Mouse (Mus musculus): Measurements from ENCODE around the gene Actr1b. TPM values are rescaled to one million over a fixed set of nuclear protein-coding genes. Genes with fewer than 3 reads are reported as not detected.

Actr1b gene
- total RNA-seq (2014; fragmentation: Nextera tagmentation) (45.8 and 49.2 TPM in 2 replicates), total RNA-seq (2017) (49.1 and 51.1 TPM in 2 replicates)

- ATAC-seq (replicated peaks; ENCODE audit: low FRiP score, low TSS enrichment, poor library complexity, severe bottlenecking): no peak
Observed at GRCm38 (mm10) chr1:36714311-36714710, at the start of gene Actr1b. Actr1b (minus strand) TSS chr1:36714422.

DNA sequence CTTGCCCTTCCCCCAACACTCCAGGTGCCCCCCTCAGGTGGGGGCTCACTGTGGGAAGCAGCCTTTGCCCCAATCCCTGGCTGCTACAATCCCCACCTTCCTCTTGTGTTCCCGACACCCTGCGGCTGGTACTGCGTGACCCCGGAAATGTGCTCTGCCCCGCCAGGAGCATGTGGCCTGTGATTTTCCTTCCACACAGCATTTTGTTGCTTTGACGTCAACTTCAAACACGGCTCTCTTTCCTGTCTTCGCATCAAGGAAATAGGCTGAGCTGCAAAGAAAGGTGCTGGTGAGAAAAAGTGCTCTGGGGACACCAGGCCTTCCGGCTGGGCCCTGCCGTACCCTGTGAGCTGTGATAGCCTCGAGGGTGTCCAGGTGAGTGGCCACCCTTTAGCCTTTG, 47.3 kb upstream of the Actr1b start, which contains the start of gene Zap70:
Gene Zap70 (plus strand): TSS at position 231 of the 400 bp plus-strand sequence.
- ATAC-seq (replicated peaks; ENCODE audit: low FRiP score, low TSS enrichment, poor library complexity, severe bottlenecking): no peak

GRCm38 (mm10) chr1:36761061-36761460, 46.8 kb upstream of the Actr1b start:
- no peak for ATAC-seq (replicated peaks; ENCODE audit: low FRiP score, low TSS enrichment, poor library complexity, severe bottlenecking)

- ATAC-seq (replicated peaks; ENCODE audit: low FRiP score, low TSS enrichment, poor library complexity, severe bottlenecking): no peak
Observed at GRCm38 (mm10) chr1:36760401-36760800, 46.2 kb upstream of the Actr1b start.

GRCm38 (mm10) chr1:36759076-36759475, 44.9 kb upstream of the Actr1b start:
- ATAC-seq (replicated peaks; ENCODE audit: low FRiP score, low TSS enrichment, poor library complexity, severe bottlenecking): no peak

- ATAC-seq (replicated peaks; ENCODE audit: low FRiP score, low TSS enrichment, poor library complexity, severe bottlenecking): no peak
Observed at GRCm38 (mm10) chr1:36758553-36758952, 44.3 kb upstream of the Actr1b start.

DNA sequence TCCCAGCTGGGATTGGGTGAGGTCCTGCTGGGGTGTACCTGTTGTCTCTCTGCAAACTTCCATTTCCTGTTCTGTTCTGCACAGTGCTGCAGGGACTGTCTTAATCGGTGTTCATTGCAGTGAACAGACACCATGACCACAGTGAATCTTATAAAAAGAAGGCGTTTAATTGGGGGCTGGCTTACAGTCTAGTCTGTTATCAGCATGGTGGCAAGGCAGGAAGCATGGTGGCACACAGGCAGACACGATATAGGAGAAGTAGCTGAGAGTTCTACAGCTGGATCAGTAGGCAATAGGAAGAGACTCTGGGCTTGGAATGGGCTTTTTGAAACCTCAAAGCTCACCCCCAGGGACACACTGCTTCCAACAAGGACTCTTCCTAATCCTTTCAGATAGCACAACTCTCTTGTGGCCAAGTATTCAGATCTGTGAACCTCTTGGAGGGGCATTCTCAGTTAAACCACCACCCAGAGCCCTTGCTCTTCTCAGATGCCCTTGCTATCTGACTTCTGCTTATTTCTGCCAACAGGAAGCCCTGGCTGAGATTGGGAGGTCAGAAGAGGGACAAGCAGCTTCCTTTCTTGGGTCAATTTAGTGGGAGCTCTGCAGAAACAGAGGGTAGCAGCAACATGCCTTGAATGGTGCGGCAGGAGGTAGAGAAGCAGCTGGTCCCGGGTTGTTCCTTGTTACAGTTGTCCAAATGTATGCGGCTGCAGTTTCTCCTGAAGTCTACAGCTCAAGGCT, 39.9 kb upstream of the Actr1b start:
- peak; percentile 83 for ATAC-seq (replicated peaks; ENCODE audit: low FRiP score, low TSS enrichment, poor library complexity, severe bottlenecking)

- ATAC-seq (replicated peaks; ENCODE audit: low FRiP score, low TSS enrichment, poor library complexity, severe bottlenecking): peak; percentile 68; the same call in 1 of the 2 replicates
Observed at GRCm38 (mm10) chr1:36746452-36746851, 32.2 kb upstream of the Actr1b start.

DNA sequence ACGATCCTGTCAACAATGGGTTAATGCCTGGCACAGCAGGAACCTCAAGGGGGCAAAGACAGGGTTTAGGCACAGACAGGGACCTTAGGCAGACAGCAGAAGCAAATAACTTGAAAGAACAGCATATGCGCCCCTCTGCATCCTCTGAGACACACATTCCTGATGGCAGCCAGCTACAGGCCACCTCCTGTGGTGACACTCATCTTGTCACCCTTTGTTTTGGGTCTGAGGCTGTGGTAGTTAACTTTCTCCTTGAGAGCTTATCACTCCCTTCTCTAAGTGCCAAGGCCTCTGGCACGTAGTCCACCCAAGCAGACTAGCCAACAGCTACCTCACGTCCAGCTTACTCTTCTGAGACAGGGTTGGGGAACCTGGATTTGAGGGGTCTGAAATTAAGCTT, 31.4 kb upstream of the Actr1b start:
- no peak for ATAC-seq (replicated peaks; ENCODE audit: low FRiP score, low TSS enrichment, poor library complexity, severe bottlenecking)

GRCm38 (mm10) chr1:36744268-36744944, 30.2 kb upstream of the Actr1b start:
- peak; percentile 76; the same call in 1 of the 2 replicates for ATAC-seq (replicated peaks; ENCODE audit: low FRiP score, low TSS enrichment, poor library complexity, severe bottlenecking)

- no peak for ATAC-seq (replicated peaks; ENCODE audit: low FRiP score, low TSS enrichment, poor library complexity, severe bottlenecking)
Observed at GRCm38 (mm10) chr1:36743046-36743445, 28.8 kb upstream of the Actr1b start.

GRCm38 (mm10) chr1:36739231-36739630, 25.0 kb upstream of the Actr1b start:
- ATAC-seq (replicated peaks; ENCODE audit: low FRiP score, low TSS enrichment, poor library complexity, severe bottlenecking): no peak

DNA sequence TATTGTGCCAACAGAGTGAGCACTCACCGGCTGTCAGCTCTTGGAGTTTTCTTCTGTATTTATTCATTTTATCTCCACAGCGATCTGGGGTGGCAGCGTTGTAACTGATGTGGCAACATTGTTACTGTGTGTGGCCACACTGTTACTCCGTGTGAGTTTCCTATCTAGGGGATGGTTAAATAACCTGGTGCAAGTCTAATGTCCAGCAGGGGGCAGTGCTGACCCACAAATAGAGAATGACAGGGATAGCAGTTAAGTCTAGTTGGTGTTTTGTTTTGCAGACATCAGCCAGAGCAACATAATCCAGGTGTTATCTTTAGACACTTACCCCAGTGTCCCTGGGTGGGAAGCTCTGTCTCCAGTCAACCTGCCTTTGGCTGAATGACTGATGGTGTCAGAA, 23.1 kb upstream of the Actr1b start:
- peak; percentile 87 for ATAC-seq (replicated peaks; ENCODE audit: low FRiP score, low TSS enrichment, poor library complexity, severe bottlenecking)

- ATAC-seq (replicated peaks; ENCODE audit: low FRiP score, low TSS enrichment, poor library complexity, severe bottlenecking): no peak
Observed at GRCm38 (mm10) chr1:36724057-36724431, 9.8 kb upstream of the Actr1b start.

GRCm38 (mm10) chr1:36723146-36724056, 9.2 kb upstream of the Actr1b start:
- ATAC-seq (replicated peaks; ENCODE audit: low FRiP score, low TSS enrichment, poor library complexity, severe bottlenecking): no peak

DNA sequence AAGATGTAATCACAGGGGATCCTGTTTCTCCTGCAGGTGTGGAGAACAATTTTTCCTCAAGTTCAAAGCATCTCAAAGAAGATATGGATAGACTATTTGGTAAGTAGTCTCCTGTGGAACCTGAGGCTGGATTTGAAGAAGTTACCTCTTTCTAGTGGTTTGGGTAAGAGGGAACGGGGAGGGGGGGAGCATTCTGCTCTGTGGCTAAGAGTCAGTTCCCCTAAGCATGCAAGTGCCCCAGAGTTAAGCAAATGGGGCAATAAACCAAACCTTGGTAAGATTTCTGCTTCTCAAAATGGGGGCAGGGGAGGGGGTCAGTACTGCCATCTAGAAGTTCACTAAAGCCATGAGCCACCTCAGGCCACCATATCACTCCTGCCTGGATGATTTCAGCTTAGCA, 4.6 kb upstream of the Actr1b start:
- no peak for ATAC-seq (replicated peaks; ENCODE audit: low FRiP score, low TSS enrichment, poor library complexity, severe bottlenecking)

GRCm38 (mm10) chr1:36711104-36711503, 3.1 kb downstream of the Actr1b start:
- no peak for ATAC-seq (replicated peaks; ENCODE audit: low FRiP score, low TSS enrichment, poor library complexity, severe bottlenecking)

DNA sequence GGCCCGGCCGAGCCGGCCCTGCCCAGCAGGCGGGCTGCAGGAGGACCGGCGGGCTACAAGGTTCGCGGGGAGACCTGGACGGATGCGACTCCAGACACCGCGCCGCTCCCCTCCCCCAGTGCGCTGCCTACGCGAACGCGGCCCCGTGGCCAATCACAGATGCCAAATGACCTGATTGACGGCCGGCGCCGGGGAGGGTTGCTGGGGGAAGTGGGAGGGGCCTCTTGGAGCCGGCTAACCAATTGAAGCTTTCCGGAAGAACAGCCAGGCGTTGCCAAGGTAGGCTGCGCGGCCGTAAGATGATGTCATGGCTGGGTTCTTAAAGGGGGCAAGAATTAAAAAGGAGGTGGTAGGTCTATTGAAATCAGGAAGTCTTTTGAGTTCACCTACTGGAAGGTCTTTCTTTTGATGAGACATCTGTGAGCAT, 4.4 kb downstream of the Actr1b start, which contains the start of gene 4933424G06Rik:
Gene 4933424G06Rik (plus strand): TSS at position 296 of the 427 bp plus-strand sequence.
- ATAC-seq (replicated peaks; ENCODE audit: low FRiP score, low TSS enrichment, poor library complexity, severe bottlenecking): peak; percentile 97

- ATAC-seq (replicated peaks; ENCODE audit: low FRiP score, low TSS enrichment, poor library complexity, severe bottlenecking): peak; percentile 55
Observed at GRCm38 (mm10) chr1:36709055-36709853, 5.0 kb downstream of the Actr1b start.

Measured in megakaryocyte-erythroid progenitor cell, adult 5-6 weeks (primary cell).